Mouse (Mus musculus): ENCODE measurements at regions not wholly inside any gene's neighbourhood (a gene's known extent, or its start where the extent isn't known, plus 50 kb on each side); places are given as distances from the start of the nearest gene placed in this dataset.

- in situ Hi-C loops (cut with MboI; ENCODE audit: low pct_ligation_motif_present, low pct_unique_long_range_greater_than_20kb, low sequenced_read_pairs) (no loop called here), dilution Hi-C loops (cut with MboI; ENCODE audit: extremely low pct_ligation_motif_present, extremely low pct_unique_long_range_greater_than_20kb, low sequenced_read_pairs) (no loop called here)
- no peaks in the 10 kb centered on the region for H3K4me1 ChIP-seq (ENCODE audit: control insufficient read depth in 1 of 2, insufficient read depth in 2 of 2)
- H3K9ac ChIP-seq (ENCODE audit: insufficient read depth, low read depth) = no peak overlapping the region
- no peak overlapping the region for H3K27ac ChIP-seq (ENCODE audit: insufficient read depth, low read depth)
- H3K79me2 ChIP-seq (replicated peaks; ENCODE audit: control insufficient read depth, extremely low read depth, insufficient read depth, poor library complexity, severe bottlenecking) = no peaks in the 10 kb centered on the region
- H3K27me3 ChIP-seq (replicated peaks) = no peaks in the 10 kb centered on the region
- no peak for DNase-seq (ENCODE audit: extremely low read depth)
- TF ChIP-seq TCF12 (IDR thresholded peaks at IDR 0.05; ENCODE audit: low read depth, low read length) (no peak), GABPA (IDR thresholded peaks at IDR 0.05; ENCODE audit: insufficient replicate concordance, low read depth, low read length) (no peak), MEF2A (IDR thresholded peaks at IDR 0.05; ENCODE audit: borderline replicate concordance, low read depth, low read length) (no peak), ELF1 (IDR thresholded peaks at IDR 0.05; ENCODE audit: low read depth, low read length) (no peak), MAX (IDR thresholded peaks at IDR 0.05; ENCODE audit: low read length) (no peak), UBTF (IDR thresholded peaks at IDR 0.05; ENCODE audit: low read depth, low read length) (no peak), MXI1 (IDR thresholded peaks at IDR 0.05; ENCODE audit: low read depth, low read length) (no peak)
- no peak overlapping the region for H3K4me2 ChIP-seq (ENCODE audit: insufficient read depth, low read depth, poor library complexity, severe bottlenecking)
- peaks cover 0 to 16% of the 10 kb centered on the region in 2 experiments for H3K36me3 ChIP-seq (replicated peaks in 1 of 2; ENCODE audit: control insufficient read depth in 1 of 2, insufficient read depth in 1 of 2, low read length in 1 of 2)
- peaks cover 7% of the 10 kb centered on the region for H3K9me3 ChIP-seq (replicated peaks; ENCODE audit: low read length)
- no peak overlapping the region for H3K4me3 ChIP-seq (replicated peaks in 1 of 3; ENCODE audit: low read depth in 2 of 3, low read length in 2 of 3, poor library complexity in 1 of 3)
These were observed 102.4 kb upstream of the Mrps10 start for GRCm38 (mm10) chr17:47266335-47266734.

GRCm38 (mm10) chr17:47262986-47263385 is 105.7 kb upstream of the Mrps10 start:
- H3K4me1 ChIP-seq (ENCODE audit: control insufficient read depth in 1 of 2, insufficient read depth in 2 of 2) = peaks cover 3 to 5% of the 10 kb centered on the region in 2 experiments; a peak in 2 of 4 replicates
- peaks cover 7% of the 10 kb centered on the region for H3K9me3 ChIP-seq (replicated peaks; ENCODE audit: low read length)
- H3K4me3 ChIP-seq (replicated peaks in 1 of 3; ENCODE audit: low read depth in 2 of 3, low read length in 2 of 3, poor library complexity in 1 of 3) = no peak overlapping the region
- dilution Hi-C loops (cut with MboI; ENCODE audit: extremely low pct_ligation_motif_present, extremely low pct_unique_long_range_greater_than_20kb, low sequenced_read_pairs) (no loop called here), in situ Hi-C loops (cut with MboI; ENCODE audit: low pct_ligation_motif_present, low pct_unique_long_range_greater_than_20kb, low sequenced_read_pairs) (no loop called here)
- no peak overlapping the region for H3K9ac ChIP-seq (ENCODE audit: insufficient read depth, low read depth)
- peaks cover 0 to 18% of the 10 kb centered on the region in 2 experiments for H3K36me3 ChIP-seq (replicated peaks in 1 of 2; ENCODE audit: control insufficient read depth in 1 of 2, insufficient read depth in 1 of 2, low read length in 1 of 2)
- no peak overlapping the region for H3K4me2 ChIP-seq (ENCODE audit: insufficient read depth, low read depth, poor library complexity, severe bottlenecking)
- H3K79me2 ChIP-seq (replicated peaks; ENCODE audit: control insufficient read depth, extremely low read depth, insufficient read depth, poor library complexity, severe bottlenecking) = no peaks in the 10 kb centered on the region
- TF ChIP-seq CHD2 (IDR thresholded peaks at IDR 0.05; ENCODE audit: low read length) (no peak), CTCF (conservative IDR thresholded peaks at IDR 0.05 in 1 of 2, IDR thresholded peaks at IDR 0.05 in 1 of 2; ENCODE audit: low read depth in 2 of 2, low read length in 2 of 2) (no peak), ZNF384 (IDR thresholded peaks at IDR 0.05; ENCODE audit: low read depth, low read length) (no peak), MAZ (IDR thresholded peaks at IDR 0.05; ENCODE audit: low read depth, low read length) (no peak), ELF1 (IDR thresholded peaks at IDR 0.05; ENCODE audit: low read depth, low read length) (no peak), POLR2AphosphoS2 (IDR thresholded peaks at IDR 0.05; ENCODE audit: low read depth, low read length) (no peak), MEF2A (IDR thresholded peaks at IDR 0.05; ENCODE audit: borderline replicate concordance, low read depth, low read length) (no peak), RCOR1 (conservative IDR thresholded peaks at IDR 0.05; ENCODE audit: low read depth, low read length) (no peak), TBP (conservative IDR thresholded peaks at IDR 0.05; ENCODE audit: low read depth, low read length) (no peak), TCF12 (IDR thresholded peaks at IDR 0.05; ENCODE audit: low read depth, low read length) (no peak), MXI1 (IDR thresholded peaks at IDR 0.05; ENCODE audit: low read depth, low read length) (no peak), GABPA (IDR thresholded peaks at IDR 0.05; ENCODE audit: insufficient replicate concordance, low read depth, low read length) (no peak), RAD21 (IDR thresholded peaks at IDR 0.05; ENCODE audit: low read depth, low read length) (no peak), SMC3 (IDR thresholded peaks at IDR 0.05; ENCODE audit: low read depth, low read length) (no peak), NRF1 (IDR thresholded peaks at IDR 0.05; ENCODE audit: low read depth, low read length) (no peak), UBTF (IDR thresholded peaks at IDR 0.05; ENCODE audit: low read depth, low read length) (no peak), CHD1 (IDR thresholded peaks at IDR 0.05; ENCODE audit: low read depth, low read length) (no peak)
- no peak for DNase-seq (ENCODE audit: extremely low read depth)
- no peak overlapping the region for H3K27ac ChIP-seq (ENCODE audit: insufficient read depth, low read depth)
- H3K27me3 ChIP-seq (replicated peaks) = no peaks in the 10 kb centered on the region

Measured in CH12.LX (cell line).